Mouse (Mus musculus) layer of hippocampus, adult 11-12 months (tissue): ENCODE measurements around the gene Lcorl.
"Not testable (repeated sequence)": the region's sequence is repeated elsewhere in the genome, so short reads cannot be mapped to it uniquely, and the experiment has no call there.

ENCODE experiments used
- DNase-seq: peaks from one replicate; pipeline ENCODE4 v3.0.0; 2022; ENCODE audit warnings: low spot score

Lcorl gene

GRCm38 (mm10) chr5:45706811-45707210, 150.6 kb downstream of the Lcorl start:
- no peak for DNase-seq

DNA sequence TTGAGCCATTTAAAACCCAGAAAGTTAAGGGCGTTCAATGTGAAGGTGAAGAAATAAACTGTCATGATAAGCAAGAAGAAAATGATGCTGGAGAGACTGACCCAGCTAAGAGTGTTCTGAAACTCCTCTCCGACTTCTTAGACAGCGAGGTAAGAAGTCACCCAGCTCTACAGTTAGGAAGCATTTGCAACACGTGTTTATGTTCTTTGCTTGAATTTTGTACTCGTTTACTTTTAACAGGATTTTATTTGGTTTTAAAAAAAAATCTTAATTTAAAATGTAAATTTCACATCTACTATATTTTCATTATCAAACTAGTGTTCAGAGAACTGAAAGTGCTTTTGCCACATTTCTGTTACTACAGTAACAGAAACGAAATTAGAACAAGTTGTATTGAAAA, 165.7 kb downstream of the Lcorl start:
- no peak for DNase-seq

DNA sequence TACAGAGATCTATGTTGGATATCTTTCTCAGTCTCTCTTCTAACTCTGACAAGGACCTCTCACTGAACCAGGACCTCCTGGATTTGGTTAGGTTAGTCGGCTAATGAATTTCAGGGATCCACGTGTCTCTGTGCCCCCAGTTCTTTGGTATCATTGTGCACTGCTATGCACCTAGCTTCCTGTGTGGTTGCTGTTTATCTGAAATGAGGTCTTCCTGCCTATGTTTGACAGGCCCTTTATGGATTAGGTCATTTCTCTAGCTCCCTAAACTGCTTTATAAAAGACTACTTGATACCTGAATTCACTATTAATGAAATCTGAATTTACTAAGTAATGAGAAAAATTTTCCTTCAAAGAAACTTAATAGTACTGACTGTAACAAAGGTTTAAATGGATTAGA, 166.6 kb downstream of the Lcorl start:
- DNase-seq: no peak

DNA sequence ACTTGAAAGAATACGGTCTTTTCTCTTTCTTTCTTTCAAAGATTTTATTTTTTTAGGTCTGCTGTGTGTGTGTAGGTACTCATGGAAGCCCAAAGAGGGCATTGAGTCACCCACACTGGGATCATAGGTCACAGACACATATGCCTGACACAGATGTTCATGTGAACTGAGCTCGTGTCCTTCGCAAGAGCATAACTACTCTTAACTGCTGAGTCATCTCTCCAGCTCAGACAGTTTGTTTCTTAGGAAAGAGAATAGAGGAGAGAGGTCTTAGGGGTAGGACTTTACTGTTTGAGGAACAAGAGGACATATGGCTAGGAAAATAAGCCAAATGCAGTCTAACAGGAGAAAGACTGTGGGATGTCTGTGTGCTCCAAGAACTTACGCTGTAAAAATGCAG, 168.3 kb downstream of the Lcorl start:
- DNase-seq: no peak

GRCm38 (mm10) chr5:45686223-45686622, 171.2 kb downstream of the Lcorl start:
- DNase-seq: no peak

GRCm38 (mm10) chr5:45685243-45685642, 172.2 kb downstream of the Lcorl start:
- DNase-seq: no peak

DNA sequence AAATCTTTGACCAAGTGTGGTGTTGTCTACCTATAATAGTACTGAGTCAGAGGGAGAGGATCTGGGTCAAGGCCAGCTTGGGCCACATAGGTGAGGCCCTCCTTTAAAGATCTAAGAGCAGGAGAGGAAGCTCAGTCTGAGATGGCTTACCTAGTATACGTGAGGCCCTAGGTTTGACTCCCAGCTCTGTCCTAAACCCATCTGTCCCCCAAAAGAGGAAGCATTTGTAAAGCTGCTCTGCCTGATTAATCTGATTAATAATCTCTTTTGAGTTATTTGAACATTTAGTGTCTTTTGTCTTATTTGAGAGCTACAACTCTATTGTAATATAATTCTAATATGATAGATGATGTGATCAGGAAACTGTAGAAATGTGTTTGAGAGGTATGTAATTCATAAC, 174.0 kb downstream of the Lcorl start:
- no peak for DNase-seq

- DNase-seq: no peak
These were observed 177.5 kb downstream of the Lcorl start for GRCm38 (mm10) chr5:45679955-45680354.

- DNase-seq: no peak
These were observed 179.8 kb downstream of the Lcorl start for GRCm38 (mm10) chr5:45677639-45678038.

DNA sequence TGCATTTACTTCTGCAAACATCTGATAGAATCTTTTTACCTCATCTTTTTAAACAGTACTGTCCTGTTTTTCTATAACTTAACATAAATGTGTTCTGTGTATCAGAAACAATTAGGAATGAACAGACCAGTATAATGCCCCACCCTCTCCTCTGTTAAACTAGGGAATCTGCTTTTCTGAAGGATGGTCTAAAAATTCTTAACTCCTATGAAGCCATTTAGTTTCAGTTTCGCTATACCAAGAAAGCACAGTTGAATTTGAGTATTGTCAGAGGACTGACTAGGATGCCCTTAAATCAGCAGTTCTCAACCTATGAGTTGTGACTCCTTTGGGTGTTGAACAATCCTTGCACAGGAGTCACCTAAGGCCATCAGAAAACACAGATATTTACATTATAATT, 182.4 kb downstream of the Lcorl start:
- no peak for DNase-seq

GRCm38 (mm10) chr5:45670894-45671494, 186.4 kb downstream of the Lcorl start:
- no peak for DNase-seq

GRCm38 (mm10) chr5:45670280-45670670, 187.1 kb downstream of the Lcorl start:
- DNase-seq: no peak

- peak; percentile 98 for DNase-seq
These were observed 187.7 kb downstream of the Lcorl start, which contains the start of gene Ncapg for GRCm38 (mm10) chr5:45669598-45670279. TSS of gene Ncapg (plus strand) at chr5:45669919.

- no peak for DNase-seq
These were observed 188.2 kb downstream of the Lcorl start for GRCm38 (mm10) chr5:45669234-45669597.

DNA sequence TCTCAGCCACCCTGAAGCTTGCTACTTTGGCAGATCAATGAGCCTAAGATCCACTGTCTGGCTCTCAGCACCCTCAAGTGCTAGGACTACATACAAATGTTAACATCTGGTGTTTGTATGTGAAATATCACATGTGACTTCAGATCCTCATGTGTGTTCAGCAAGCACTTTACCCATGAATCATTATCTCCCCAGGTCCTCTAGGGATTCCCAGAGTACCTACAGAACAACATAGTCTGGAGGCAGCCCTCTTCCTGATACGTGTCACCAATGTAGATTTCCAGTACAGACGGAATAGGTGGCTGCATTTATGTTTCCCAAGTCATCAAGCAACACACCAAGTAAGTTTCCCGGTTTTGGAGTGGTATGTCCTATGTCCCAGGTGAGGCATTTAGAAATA, 188.6 kb downstream of the Lcorl start:
- DNase-seq: no peak

DNA sequence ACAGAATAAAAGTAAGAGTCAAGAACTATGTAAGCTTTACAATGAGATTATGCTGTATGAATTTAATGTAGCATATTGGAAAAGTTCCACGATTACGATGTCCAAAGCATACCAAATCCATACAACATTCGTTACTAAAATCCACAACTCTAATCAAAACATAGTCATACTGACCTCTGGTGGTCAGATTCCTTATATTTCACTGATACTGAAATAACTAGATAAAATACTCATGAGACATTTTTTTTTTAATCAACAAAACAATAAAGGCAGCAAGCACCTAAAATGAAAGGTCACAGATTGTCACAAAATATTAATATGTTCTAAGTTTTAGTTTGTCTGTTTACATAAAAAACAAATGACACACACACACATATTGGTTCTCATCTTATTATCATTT, 189.1 kb downstream of the Lcorl start:
- peak; percentile 6 for DNase-seq

- DNase-seq: not testable (repeated sequence)
These were observed 199.0 kb downstream of the Lcorl start for GRCm38 (mm10) chr5:45658406-45658805.

GRCm38 (mm10) chr5:45651026-45651703, 206.2 kb downstream of the Lcorl start:
- DNase-seq: no peak
